Mouse (Mus musculus) small intestine, adult 2 months (tissue): ENCODE measurements around the gene Ascl5. TPM values are rescaled to one million over a fixed set of nuclear protein-coding genes. Genes with fewer than 3 reads are reported as not detected.
A peak's percentile ranks its signal among the peaks of the same experiment; 100 is the strongest.

Source experiments
- H3K27ac ChIP-seq: fragments of 200-500 bp; 2 replicates; pipeline ENCODE4 v1.5.1; 2012; ENCODE audit warnings: low read depth, low read length, control low read depth, inconsistent platforms; ENCODE audit not compliant: insufficient read depth
- H3K27me3 ChIP-seq: fragments of 200-500 bp; 2 replicates; pipeline ENCODE4 v1.6.1; 2012; ENCODE audit warnings: mild to moderate bottlenecking, moderate library complexity, low read length, inconsistent platforms; ENCODE audit not compliant: control insufficient read depth, insufficient read depth
- H3K36me3 ChIP-seq: fragments of 200-500 bp; 2 replicates; pipeline ENCODE4 v1.6.1; 2012; ENCODE audit warnings: mild to moderate bottlenecking, low read length, control low read depth, inconsistent platforms; ENCODE audit not compliant: control insufficient read depth, insufficient read depth
- H3K4me1 ChIP-seq: fragments of 200-500 bp; 2 replicates; pipeline ENCODE4 v1.6.1; 2012; ENCODE audit warnings: low read length, inconsistent platforms, mixed read lengths; ENCODE audit not compliant: control insufficient read depth, insufficient read depth, insufficient read length
- H3K4me3 ChIP-seq: fragments of 200-500 bp; 2 replicates; pipeline ENCODE4 v1.5.1; 2012; ENCODE audit warnings: low read depth, mild to moderate bottlenecking, control low read depth, inconsistent platforms, low read length, moderate library complexity
- CTCF ChIP-seq: fragments of 200-500 bp; IDR thresholded peaks from 2 replicates; pipeline ENCODE4 v1.5.1; 2012; ENCODE audit warnings: low read depth, mild to moderate bottlenecking, control low read depth, inconsistent platforms, low read length, moderate library complexity, mixed read lengths; ENCODE audit not compliant: insufficient replicate concordance, insufficient read length; ENCODE audit errors: extremely low read depth
- POLR2A ChIP-seq: fragments of 200-500 bp; IDR thresholded peaks from 2 replicates; pipeline ENCODE4 v1.6.1; 2012; ENCODE audit warnings: low read depth, mild to moderate bottlenecking, control low read depth, inconsistent platforms, low read length, moderate library complexity
- WGBS: fragments of 180-500 bp; shearing (Covaris S2); methylation state at CpG from one replicate; pipeline ENCODE4 v1.1.7; 2018; 5-methylcytosine and 5-hydroxymethylcytosine counted together
- polyA plus RNA-seq: library from polyadenylated mRNA; depleted of rRNA; stranded (reverse); fragments of >200 nt; gene quantifications from 2 replicates; pipeline ENCODE4 v1.2.3, GENCODE M21; 2012; rRNA removed

The Ascl5 gene
- polyA plus RNA-seq = not detected in 2 replicates

- H3K4me3 ChIP-seq = peak within 1 kb of the TSS; percentile 17
These were observed at the start of gene Ascl5 for GRCm38 (mm10) chr1:136050312-136051012. TSS of gene Ascl5 (plus strand) at chr1:136050804.

GRCm38 (mm10) chr1:136001438-136001837 is 49.2 kb upstream of the Ascl5 start:
- H3K27ac ChIP-seq = no peak overlapping the region
- 75% methylated on average over 2 of the region's 2 CpGs for WGBS
- no peaks in the 10 kb centered on the region for H3K4me1 ChIP-seq
- peaks cover 9% of the 10 kb centered on the region; the same call in 1 of the 2 replicates for H3K27me3 ChIP-seq
- no peaks in the 10 kb centered on the region for H3K36me3 ChIP-seq
- no peak overlapping the region for H3K4me3 ChIP-seq
- TF ChIP-seq POLR2A = no peak
- TF ChIP-seq CTCF = no peak

More at GRCm38 (mm10) chr1:136050312-136051012, at the start of gene Ascl5:
- Histone ChIP-seq H3K27ac (no peak within 1 kb of the TSS), H3K27me3 (peaks cover 18% of the 10 kb centered on the region), H3K4me1 (no peaks in the 10 kb centered on the region; the same call in 1 of the 2 replicates), H3K36me3 (no peaks in the 10 kb centered on the region)
- WGBS = 26% methylated on average over 29 of the region's 29 CpGs
- TF ChIP-seq CTCF = no peak

- H3K4me3 ChIP-seq = no peak within 1 kb of the TSS
- TF ChIP-seq CTCF = no peak
- no peak for TF ChIP-seq POLR2A
- 83% methylated on average over 3 of the region's 3 CpGs for WGBS
- no peaks in the 10 kb centered on the region for H3K36me3 ChIP-seq
- H3K27me3 ChIP-seq = peaks cover 3% of the 10 kb centered on the region; the same call in 1 of the 2 replicates
- H3K4me1 ChIP-seq = peaks cover 3% of the 10 kb centered on the region; the same call in 1 of the 2 replicates
- H3K27ac ChIP-seq = no peak within 1 kb of the TSS
These were observed 44.3 kb upstream of the Ascl5 start, which contains the start of gene Igfn1 for GRCm38 (mm10) chr1:136006292-136006748. TSS of gene Igfn1 (minus strand) at chr1:136006342.

- WGBS = 5% methylated on average over 37 of the region's 37 CpGs
- Histone ChIP-seq H3K27me3 (peaks cover 3% of the 10 kb centered on the region; the same call in 1 of the 2 replicates), H3K4me1 (peaks cover 3% of the 10 kb centered on the region; the same call in 1 of the 2 replicates), H3K4me3 (peak within 1 kb of the TSS; percentile 65), H3K27ac (no peak within 1 kb of the TSS), H3K36me3 (no peaks in the 10 kb centered on the region)
- no peak for TF ChIP-seq CTCF
- no peak for TF ChIP-seq POLR2A
These were observed 43.1 kb upstream of the Ascl5 start, which contains the start of gene Tmem9 for GRCm38 (mm10) chr1:136007211-136008158. TSS of gene Tmem9 (plus strand) at chr1:136008150.

DNA sequence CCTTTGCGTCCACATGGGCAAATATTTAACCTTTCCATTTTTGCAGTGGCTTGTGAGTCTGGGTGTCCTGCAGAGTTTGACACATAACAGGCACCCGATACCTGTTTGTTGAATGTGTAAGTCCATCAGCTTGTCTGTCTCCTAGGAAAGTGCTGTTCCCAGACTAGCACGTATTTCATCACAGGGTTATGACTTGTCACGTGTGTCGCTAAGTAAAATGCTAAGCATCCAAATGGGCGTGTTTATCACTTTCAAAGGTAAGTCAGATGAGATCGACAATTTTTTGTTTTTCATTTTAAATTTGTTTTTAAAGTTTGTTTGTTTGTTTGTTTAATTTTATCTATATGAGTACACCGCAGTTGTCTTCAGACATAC is 42.5 kb upstream of the Ascl5 start:
- TF ChIP-seq POLR2A (no peak), CTCF (no peak)
- Histone ChIP-seq H3K36me3 (no peaks in the 10 kb centered on the region), H3K27ac (no peak overlapping the region), H3K4me1 (peaks cover 3% of the 10 kb centered on the region; the same call in 1 of the 2 replicates), H3K4me3 (0 out of 2 replicates have a peak overlapping the region, but pooled peaks have one; percentile 65), H3K27me3 (peaks cover 3% of the 10 kb centered on the region; the same call in 1 of the 2 replicates)
- WGBS = 13% methylated on average over 8 of the region's 8 CpGs

GRCm38 (mm10) chr1:136010247-136010646 is 40.4 kb upstream of the Ascl5 start:
- Histone ChIP-seq H3K27ac (no peak overlapping the region), H3K36me3 (no peaks in the 10 kb centered on the region), H3K27me3 (peaks cover 8% of the 10 kb centered on the region), H3K4me3 (no peak overlapping the region), H3K4me1 (peaks cover 3% of the 10 kb centered on the region; the same call in 1 of the 2 replicates)
- WGBS = 92% methylated on average over 4 of the region's 4 CpGs
- TF ChIP-seq POLR2A (no peak), CTCF (no peak)

DNA sequence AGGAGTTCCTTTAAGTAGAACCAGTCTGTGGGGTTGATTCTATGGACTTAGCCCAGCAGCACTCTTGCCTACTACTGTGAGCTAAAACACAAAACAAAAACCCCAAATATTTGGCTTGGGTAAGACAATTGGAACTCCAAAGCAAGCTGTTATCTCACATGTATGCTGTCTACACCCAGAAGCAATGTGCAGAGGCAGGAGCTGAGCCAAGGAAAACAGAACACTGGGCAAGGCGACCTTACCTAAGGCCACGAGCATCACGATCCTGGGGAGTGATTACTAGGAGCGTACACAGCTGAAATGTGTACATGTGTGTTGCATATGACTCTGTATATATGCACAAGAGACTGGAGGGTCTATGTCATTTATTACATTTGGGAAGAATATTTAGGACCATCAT is 37.1 kb upstream of the Ascl5 start:
- H3K27ac ChIP-seq = no peak overlapping the region
- 46% methylated on average over 4 of the region's 4 CpGs for WGBS
- peaks cover 4% of the 10 kb centered on the region for H3K27me3 ChIP-seq
- H3K4me1 ChIP-seq = peaks cover 1% of the 10 kb centered on the region; the same call in 1 of the 2 replicates
- no peak for TF ChIP-seq POLR2A
- H3K4me3 ChIP-seq = no peak overlapping the region
- no peaks in the 10 kb centered on the region for H3K36me3 ChIP-seq
